Mouse (Mus musculus): ENCODE measurements around the gene Sod3. TPM values are rescaled to one million over a fixed set of nuclear protein-coding genes. Genes with fewer than 3 reads are reported as not detected.

Sod3 gene
- polyA plus RNA-seq, 3 experiments from 2014 or later: not detected

GRCm38 (mm10) chr5:52382837-52383236 is 19.2 kb downstream of the Sod3 start:
- ATAC-seq: no peak

- ATAC-seq: no peak
Observed at GRCm38 (mm10) chr5:52383748-52384147, 20.2 kb downstream of the Sod3 start.

GRCm38 (mm10) chr5:52386016-52386415 is 22.4 kb downstream of the Sod3 start:
- no peak for ATAC-seq

GRCm38 (mm10) chr5:52388092-52388749 is 24.6 kb downstream of the Sod3 start:
- ATAC-seq: no peak

GRCm38 (mm10) chr5:52390381-52390780 is 26.8 kb downstream of the Sod3 start:
- no peak for ATAC-seq

GRCm38 (mm10) chr5:52391471-52391870 is 27.9 kb downstream of the Sod3 start:
- ATAC-seq: no peak

- ATAC-seq: no peak
Observed at GRCm38 (mm10) chr5:52393756-52394155, 30.2 kb downstream of the Sod3 start.

- no peak for ATAC-seq
Observed at GRCm38 (mm10) chr5:52404373-52404772, 40.8 kb downstream of the Sod3 start.

- ATAC-seq: no peak
Observed at GRCm38 (mm10) chr5:52408668-52409315, 45.2 kb downstream of the Sod3 start.

- ATAC-seq: no peak
Observed at GRCm38 (mm10) chr5:52410197-52410596, 46.6 kb downstream of the Sod3 start.

GRCm38 (mm10) chr5:52411567-52411966 is 48.0 kb downstream of the Sod3 start:
- no peak for ATAC-seq

- no peak for ATAC-seq
Observed at GRCm38 (mm10) chr5:52415193-52415592, 51.6 kb downstream of the Sod3 start.

GRCm38 (mm10) chr5:52415917-52416316 is 52.3 kb downstream of the Sod3 start:
- ATAC-seq: no peak

- no peak for ATAC-seq
Observed at GRCm38 (mm10) chr5:52416485-52416884, 52.9 kb downstream of the Sod3 start.

Other genes starting within 250 kb of the Sod3 start
- 100 to 1,000 TPM in 1 of 3 experiments, 10 to 100 TPM in 2; 96.8 to 117 (median 97.1) TPM for gene Dhx15, start 173.3 kb upstream of the Sod3 start, polyA plus RNA-seq (2017; shearing (Covaris generic))
- gene Ccdc149, start 107.7 kb downstream of the Sod3 start, polyA plus RNA-seq (2017; shearing (Covaris generic)): not detected
- not detected for gene Lgi2, start 202.7 kb downstream of the Sod3 start, polyA plus RNA-seq (2017; shearing (Covaris generic))

All from inflammation-experienced regulatory T-cells, adult 6 months (primary cell).